Mouse (Mus musculus): ENCODE results near the gene Lgals12. TPM values are rescaled to one million over a fixed set of nuclear protein-coding genes. Genes with fewer than 3 reads are reported as not detected.

Lgals12 gene
- polyA plus RNA-seq, 1 experiment, result not detected

GRCm38 (mm10) chr19:7590795-7591194, 16.2 kb downstream of the Lgals12 start:
- Histone ChIP-seq H3K27ac (ENCODE audit: insufficient read depth, low read depth, low read length) (no peak overlapping the region), H3K4me1 (ENCODE audit: control insufficient read depth, insufficient read depth, low read length) (no peaks in the 10 kb centered on the region), H3K4me3 (ENCODE audit: insufficient read depth, low read length) (no peak overlapping the region)
- TF ChIP-seq POLR2A (IDR thresholded peaks at IDR 0.05; ENCODE audit: borderline replicate concordance, low read depth, low read length), result no peak
- TF ChIP-seq CTCF (IDR thresholded peaks at IDR 0.05; ENCODE audit: low read depth, low read length), result no peak

- no peak for TF ChIP-seq CTCF (IDR thresholded peaks at IDR 0.05; ENCODE audit: low read depth, low read length)
- no peak for TF ChIP-seq POLR2A (IDR thresholded peaks at IDR 0.05; ENCODE audit: borderline replicate concordance, low read depth, low read length)
- H3K4me3 ChIP-seq (ENCODE audit: insufficient read depth, low read length), result no peak overlapping the region
- H3K27ac ChIP-seq (ENCODE audit: insufficient read depth, low read depth, low read length), result no peak overlapping the region
- H3K4me1 ChIP-seq (ENCODE audit: control insufficient read depth, insufficient read depth, low read length), result peaks cover 10% of the 10 kb centered on the region
Measured at GRCm38 (mm10) chr19:7585764-7586163, 21.2 kb downstream of the Lgals12 start.

GRCm38 (mm10) chr19:7585279-7585678, 21.7 kb downstream of the Lgals12 start:
- Histone ChIP-seq H3K27ac (ENCODE audit: insufficient read depth, low read depth, low read length) (no peak overlapping the region), H3K4me3 (ENCODE audit: insufficient read depth, low read length) (no peak overlapping the region), H3K4me1 (ENCODE audit: control insufficient read depth, insufficient read depth, low read length) (peaks cover 15% of the 10 kb centered on the region)
- TF ChIP-seq CTCF (IDR thresholded peaks at IDR 0.05; ENCODE audit: low read depth, low read length), result no peak
- no peak for TF ChIP-seq POLR2A (IDR thresholded peaks at IDR 0.05; ENCODE audit: borderline replicate concordance, low read depth, low read length)

GRCm38 (mm10) chr19:7583599-7583998, 23.4 kb downstream of the Lgals12 start:
- TF ChIP-seq CTCF (IDR thresholded peaks at IDR 0.05; ENCODE audit: low read depth, low read length), result no peak
- TF ChIP-seq POLR2A (IDR thresholded peaks at IDR 0.05; ENCODE audit: borderline replicate concordance, low read depth, low read length), result no peak
- H3K27ac ChIP-seq (ENCODE audit: insufficient read depth, low read depth, low read length), result no peak overlapping the region
- no peak overlapping the region for H3K4me3 ChIP-seq (ENCODE audit: insufficient read depth, low read length)
- H3K4me1 ChIP-seq (ENCODE audit: control insufficient read depth, insufficient read depth, low read length), result peaks cover 15% of the 10 kb centered on the region

- TF ChIP-seq CTCF (IDR thresholded peaks at IDR 0.05; ENCODE audit: low read depth, low read length) (no peak), POLR2A (IDR thresholded peaks at IDR 0.05; ENCODE audit: borderline replicate concordance, low read depth, low read length) (no peak)
- Histone ChIP-seq H3K4me1 (ENCODE audit: control insufficient read depth, insufficient read depth, low read length) (peaks cover 15% of the 10 kb centered on the region), H3K4me3 (ENCODE audit: insufficient read depth, low read length) (no peak overlapping the region), H3K27ac (ENCODE audit: insufficient read depth, low read depth, low read length) (no peak overlapping the region)
Measured at GRCm38 (mm10) chr19:7583101-7583500, 23.9 kb downstream of the Lgals12 start.

GRCm38 (mm10) chr19:7581042-7581441, 26.0 kb downstream of the Lgals12 start:
- TF ChIP-seq CTCF (IDR thresholded peaks at IDR 0.05; ENCODE audit: low read depth, low read length), result no peak
- no peak for TF ChIP-seq POLR2A (IDR thresholded peaks at IDR 0.05; ENCODE audit: borderline replicate concordance, low read depth, low read length)
- Histone ChIP-seq H3K27ac (ENCODE audit: insufficient read depth, low read depth, low read length) (no peak overlapping the region), H3K4me1 (ENCODE audit: control insufficient read depth, insufficient read depth, low read length) (peaks cover 15% of the 10 kb centered on the region)

GRCm38 (mm10) chr19:7577710-7578109, 29.3 kb downstream of the Lgals12 start:
- no peak overlapping the region for H3K4me3 ChIP-seq (ENCODE audit: insufficient read depth, low read length)
- no peak for TF ChIP-seq POLR2A (IDR thresholded peaks at IDR 0.05; ENCODE audit: borderline replicate concordance, low read depth, low read length)
- TF ChIP-seq CTCF (IDR thresholded peaks at IDR 0.05; ENCODE audit: low read depth, low read length), result no peak
- H3K27ac ChIP-seq (ENCODE audit: insufficient read depth, low read depth, low read length), result no peak overlapping the region
- H3K4me1 ChIP-seq (ENCODE audit: control insufficient read depth, insufficient read depth, low read length), result peaks cover 9% of the 10 kb centered on the region

More at GRCm38 (mm10) chr19:7581042-7581441, 26.0 kb downstream of the Lgals12 start:
- H3K4me3 ChIP-seq (ENCODE audit: insufficient read depth, low read length), result no peak overlapping the region

- Histone ChIP-seq H3K27ac (ENCODE audit: insufficient read depth, low read depth, low read length) (no peak overlapping the region), H3K4me3 (ENCODE audit: insufficient read depth, low read length) (no peak overlapping the region), H3K4me1 (ENCODE audit: control insufficient read depth, insufficient read depth, low read length) (peaks cover 8% of the 10 kb centered on the region)
- TF ChIP-seq POLR2A (IDR thresholded peaks at IDR 0.05; ENCODE audit: borderline replicate concordance, low read depth, low read length), result no peak
Measured at GRCm38 (mm10) chr19:7576180-7576579, 30.8 kb downstream of the Lgals12 start.

GRCm38 (mm10) chr19:7569650-7570049, 37.3 kb downstream of the Lgals12 start:
- TF ChIP-seq POLR2A (IDR thresholded peaks at IDR 0.05; ENCODE audit: borderline replicate concordance, low read depth, low read length) (no peak), CTCF (IDR thresholded peaks at IDR 0.05; ENCODE audit: low read depth, low read length) (no peak)
- H3K27ac ChIP-seq (ENCODE audit: insufficient read depth, low read depth, low read length), result no peak overlapping the region
- no peak overlapping the region for H3K4me3 ChIP-seq (ENCODE audit: insufficient read depth, low read length)
- H3K4me1 ChIP-seq (ENCODE audit: control insufficient read depth, insufficient read depth, low read length), result no peaks in the 10 kb centered on the region

GRCm38 (mm10) chr19:7568364-7568763, 38.6 kb downstream of the Lgals12 start:
- no peak overlapping the region for H3K27ac ChIP-seq (ENCODE audit: insufficient read depth, low read depth, low read length)

GRCm38 (mm10) chr19:7566826-7567225, 40.2 kb downstream of the Lgals12 start:
- TF ChIP-seq POLR2A (IDR thresholded peaks at IDR 0.05; ENCODE audit: borderline replicate concordance, low read depth, low read length), result no peak
- TF ChIP-seq CTCF (IDR thresholded peaks at IDR 0.05; ENCODE audit: low read depth, low read length), result no peak
- Histone ChIP-seq H3K4me1 (ENCODE audit: control insufficient read depth, insufficient read depth, low read length) (no peaks in the 10 kb centered on the region), H3K4me3 (ENCODE audit: insufficient read depth, low read length) (no peak overlapping the region), H3K27ac (ENCODE audit: insufficient read depth, low read depth, low read length) (no peak overlapping the region)

More at GRCm38 (mm10) chr19:7568364-7568763, 38.6 kb downstream of the Lgals12 start:
- TF ChIP-seq POLR2A (IDR thresholded peaks at IDR 0.05; ENCODE audit: borderline replicate concordance, low read depth, low read length), result no peak
- no peak for TF ChIP-seq CTCF (IDR thresholded peaks at IDR 0.05; ENCODE audit: low read depth, low read length)
- H3K4me3 ChIP-seq (ENCODE audit: insufficient read depth, low read length), result no peak overlapping the region
- H3K4me1 ChIP-seq (ENCODE audit: control insufficient read depth, insufficient read depth, low read length), result no peaks in the 10 kb centered on the region

All from bone marrow macrophage, adult 2 months (primary cell).